Mouse (Mus musculus): Measurements from ENCODE around the gene Gjd3. TPM values are rescaled to one million over a fixed set of nuclear protein-coding genes. Genes with fewer than 3 reads are reported as not detected.
A peak's percentile ranks its signal among the peaks of the same experiment; 100 is the strongest.

Gjd3 gene
- polyA plus RNA-seq (2016; fragmentation: Nextera tagmentation; extraction: Ambion mirVana) = 0.44 TPM in 1 of 2 replicates, not detected in the other

GRCm38 (mm10) chr11:98982773-98983133 is at the start of gene Gjd3:
Gjd3 (minus strand) TSS chr11:98983016.
- no peak for DNase-seq (ENCODE audit: low spot score)
- Histone ChIP-seq H3K4me1 (replicated peaks) (peaks cover 41% of the 10 kb centered on the region), H3K27me3 (ENCODE audit: insufficient read depth, poor library complexity, severe bottlenecking) (peaks cover 50% of the 10 kb centered on the region), H3K4me3 (peak within 1 kb of the TSS; percentile 63), H3K36me3 (0 out of 2 replicates have a peak, but pooled peaks cover 2% of the 10 kb centered on the region), H3K27ac (peak within 1 kb of the TSS; percentile 83), H3K9me3 (no peaks in the 10 kb centered on the region)
- WGBS = under 1% methylated on average over 28 of the region's 28 CpGs

DNA sequence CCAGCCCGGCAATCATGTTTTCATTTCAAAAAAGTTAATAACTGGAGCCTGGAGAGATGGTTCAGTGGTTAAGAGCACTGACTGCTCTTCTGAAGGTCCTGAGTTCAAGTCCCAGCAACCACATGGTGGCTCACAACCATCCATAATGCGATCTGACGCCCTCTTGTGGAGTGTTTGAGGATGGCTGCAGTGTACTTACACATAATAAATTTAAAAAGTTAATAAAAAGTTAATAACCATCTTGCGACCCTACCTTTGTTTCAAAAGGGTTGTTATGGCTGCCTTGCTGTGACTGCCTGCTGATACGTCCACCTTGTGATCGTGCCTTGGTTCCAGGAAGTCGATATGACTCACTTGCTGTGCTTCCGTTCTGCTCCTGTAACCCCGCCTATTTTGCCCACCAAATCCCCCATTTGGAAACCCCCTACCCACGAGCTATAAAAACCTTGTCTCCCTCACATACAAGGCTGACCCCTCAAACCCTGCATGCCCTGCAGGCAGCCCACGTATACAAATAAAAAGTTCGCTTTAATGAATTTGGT is 44.2 kb upstream of the Gjd3 start:
- 86% methylated on average over 12 of the region's 12 CpGs for WGBS
- H3K9me3 ChIP-seq = no peaks in the 10 kb centered on the region

GRCm38 (mm10) chr11:99025878-99026277 is 43.1 kb upstream of the Gjd3 start:
- Histone ChIP-seq H3K36me3 (peaks cover 19% of the 10 kb centered on the region), H3K4me1 (replicated peaks) (peaks cover 30% of the 10 kb centered on the region), H3K9me3 (no peaks in the 10 kb centered on the region), H3K27me3 (ENCODE audit: insufficient read depth, poor library complexity, severe bottlenecking) (no peaks in the 10 kb centered on the region), H3K27ac (peak overlapping the region; percentile 23; the same call in 1 of the 2 replicates), H3K4me3 (no peak overlapping the region)
- 90% methylated on average over 6 of the region's 6 CpGs for WGBS
- no peak for DNase-seq (ENCODE audit: low spot score)

More for the DNA sequence above, 44.2 kb upstream of the Gjd3 start:
- Histone ChIP-seq H3K36me3 (peaks cover 8% of the 10 kb centered on the region), H3K4me1 (replicated peaks) (peaks cover 20% of the 10 kb centered on the region), H3K27me3 (ENCODE audit: insufficient read depth, poor library complexity, severe bottlenecking) (no peaks in the 10 kb centered on the region), H3K27ac (no peak overlapping the region), H3K4me3 (no peak overlapping the region)
- no peak for DNase-seq (ENCODE audit: low spot score)

GRCm38 (mm10) chr11:99024468-99025134 is 41.8 kb upstream of the Gjd3 start:
- Histone ChIP-seq H3K9me3 (no peaks in the 10 kb centered on the region), H3K36me3 (peaks cover 31% of the 10 kb centered on the region), H3K4me1 (replicated peaks) (peaks cover 30% of the 10 kb centered on the region), H3K27ac (peak overlapping the region; percentile 85), H3K27me3 (ENCODE audit: insufficient read depth, poor library complexity, severe bottlenecking) (no peaks in the 10 kb centered on the region), H3K4me3 (peak overlapping the region; percentile 87)
- no peak for DNase-seq (ENCODE audit: low spot score)
- WGBS = 56% methylated on average over 18 of the region's 18 CpGs

GRCm38 (mm10) chr11:99023500-99024467 is 41.0 kb upstream of the Gjd3 start, which contains the start of gene Top2a:
Top2a (minus strand) TSS chr11:99024189.
- H3K27me3 ChIP-seq (ENCODE audit: insufficient read depth, poor library complexity, severe bottlenecking) = no peaks in the 10 kb centered on the region
- H3K27ac ChIP-seq = peak within 1 kb of the TSS; percentile 97
- under 1% methylated on average over 54 of the region's 54 CpGs for WGBS
- H3K9me3 ChIP-seq = no peaks in the 10 kb centered on the region
- peaks cover 39% of the 10 kb centered on the region for H3K36me3 ChIP-seq
- H3K4me1 ChIP-seq (replicated peaks) = peaks cover 30% of the 10 kb centered on the region
- peak within 1 kb of the TSS; percentile 87 for H3K4me3 ChIP-seq
- DNase-seq (ENCODE audit: low spot score) = peak; percentile 96

DNA sequence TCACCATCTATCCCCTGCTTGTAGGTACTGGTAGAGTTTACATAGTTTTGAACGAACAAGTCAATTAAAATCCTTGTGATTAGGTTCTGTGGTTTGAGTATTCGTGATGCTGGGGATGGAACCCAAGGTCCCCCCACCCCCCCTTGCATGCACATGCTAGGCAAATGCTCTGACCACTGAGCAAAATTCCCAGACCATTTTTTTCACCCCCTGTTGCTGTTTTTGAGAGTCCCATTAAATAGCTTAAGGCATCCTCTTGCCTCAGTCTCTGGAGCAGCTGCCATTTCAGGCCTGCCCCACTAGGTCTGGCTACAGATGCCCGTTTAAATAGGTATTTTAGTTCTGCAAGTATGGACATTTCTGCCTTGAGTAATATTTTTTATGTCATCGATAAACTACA is 40.3 kb upstream of the Gjd3 start:
- DNase-seq (ENCODE audit: low spot score) = no peak
- H3K27me3 ChIP-seq (ENCODE audit: insufficient read depth, poor library complexity, severe bottlenecking) = no peaks in the 10 kb centered on the region
- peaks cover 46% of the 10 kb centered on the region for H3K36me3 ChIP-seq
- H3K4me3 ChIP-seq = peak overlapping the region; percentile 87
- peak overlapping the region; percentile 97 for H3K27ac ChIP-seq
- no peaks in the 10 kb centered on the region for H3K9me3 ChIP-seq
- WGBS = 14% methylated on average over 4 of the region's 4 CpGs
- peaks cover 30% of the 10 kb centered on the region for H3K4me1 ChIP-seq (replicated peaks)

DNA sequence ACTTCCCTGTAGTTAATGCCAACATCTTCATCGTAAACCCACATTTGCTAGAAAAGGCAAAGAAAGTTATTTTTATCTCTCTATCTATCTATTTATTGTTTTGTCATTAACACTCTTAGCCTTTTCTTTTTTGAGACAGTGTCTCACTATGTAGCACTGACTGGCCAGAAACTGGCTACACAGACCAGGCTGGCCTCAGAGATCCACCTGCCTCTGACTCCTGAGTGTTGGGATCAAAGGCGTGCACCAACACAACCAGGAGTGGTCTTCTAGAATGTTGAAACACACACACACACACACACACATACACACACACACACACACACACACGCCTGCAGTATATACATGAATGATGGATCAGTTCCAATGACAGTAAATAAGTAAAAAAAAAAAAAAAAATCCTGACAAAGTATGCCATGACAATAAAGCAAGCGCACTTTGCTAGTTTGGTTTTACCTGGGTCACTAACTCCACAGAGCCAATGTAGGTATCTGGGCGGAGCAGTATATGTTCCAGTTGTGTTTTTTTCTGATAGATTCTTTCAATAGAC is 39.6 kb upstream of the Gjd3 start:
- Histone ChIP-seq H3K27me3 (ENCODE audit: insufficient read depth, poor library complexity, severe bottlenecking) (no peaks in the 10 kb centered on the region), H3K36me3 (peaks cover 52% of the 10 kb centered on the region), H3K27ac (peak overlapping the region; percentile 97; the same call in 1 of the 2 replicates), H3K4me3 (peak overlapping the region; percentile 87), H3K9me3 (no peaks in the 10 kb centered on the region), H3K4me1 (replicated peaks) (peaks cover 30% of the 10 kb centered on the region)
- WGBS = 84% methylated on average over 5 of the region's 5 CpGs
- DNase-seq (ENCODE audit: low spot score) = no peak

DNA sequence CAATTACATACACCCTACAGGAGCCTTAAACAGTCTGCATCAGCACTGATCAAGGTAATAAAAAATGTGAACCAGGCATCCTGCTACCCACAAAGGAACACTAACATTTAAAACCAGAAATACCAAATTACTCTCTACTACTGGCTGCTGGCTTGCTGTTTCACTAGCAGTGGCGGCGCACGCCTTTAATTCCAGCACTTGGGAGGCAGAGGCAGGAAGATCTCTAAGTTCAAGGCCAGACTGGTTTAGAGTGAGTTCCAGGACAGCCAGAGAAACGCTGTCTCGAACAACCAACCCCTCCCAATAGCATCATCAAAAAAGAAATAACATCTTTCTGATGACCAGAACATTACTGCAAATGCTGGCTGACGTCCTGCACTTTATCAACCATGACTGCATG is 37.0 kb upstream of the Gjd3 start:
- Histone ChIP-seq H3K4me3 (no peak overlapping the region), H3K27ac (no peak overlapping the region), H3K9me3 (no peaks in the 10 kb centered on the region), H3K27me3 (ENCODE audit: insufficient read depth, poor library complexity, severe bottlenecking) (no peaks in the 10 kb centered on the region), H3K4me1 (replicated peaks) (peaks cover 28% of the 10 kb centered on the region), H3K36me3 (peaks cover 78% of the 10 kb centered on the region)
- WGBS = 95% methylated on average over 6 of the region's 6 CpGs
- no peak for DNase-seq (ENCODE audit: low spot score)

DNA sequence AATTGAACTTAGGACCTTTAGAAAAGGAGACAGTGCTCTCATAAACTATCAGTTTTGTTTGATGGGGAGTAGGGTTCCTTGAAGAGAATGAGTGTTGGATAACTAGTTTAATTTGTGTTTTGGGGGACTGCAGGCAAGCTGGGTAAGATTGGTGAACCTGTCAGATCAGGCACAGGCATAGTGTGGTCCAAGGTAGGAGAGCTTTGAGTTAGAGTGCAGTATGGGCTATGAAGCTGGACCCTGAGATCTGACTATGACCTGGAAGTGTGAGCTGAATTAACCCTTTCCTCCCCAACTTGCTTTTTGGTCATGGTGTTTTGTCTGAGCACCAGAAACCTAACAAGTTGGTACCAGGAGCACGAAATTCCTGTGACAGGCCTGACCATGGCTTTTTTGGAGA is 31.0 kb upstream of the Gjd3 start:
- no peaks in the 10 kb centered on the region for H3K4me1 ChIP-seq (replicated peaks)
- H3K27me3 ChIP-seq (ENCODE audit: insufficient read depth, poor library complexity, severe bottlenecking) = no peaks in the 10 kb centered on the region
- WGBS = 89% methylated on average over 1 of the region's 1 CpGs
- H3K27ac ChIP-seq = no peak overlapping the region
- H3K9me3 ChIP-seq = no peaks in the 10 kb centered on the region
- no peak for DNase-seq (ENCODE audit: low spot score)
- peaks cover 99% of the 10 kb centered on the region for H3K36me3 ChIP-seq
- H3K4me3 ChIP-seq = no peak overlapping the region

- no peaks in the 10 kb centered on the region for H3K27me3 ChIP-seq (ENCODE audit: insufficient read depth, poor library complexity, severe bottlenecking)
- peaks cover 100% of the 10 kb centered on the region for H3K36me3 ChIP-seq
- WGBS = 96% methylated on average over 5 of the region's 5 CpGs
- no peak for DNase-seq (ENCODE audit: low spot score)
- no peaks in the 10 kb centered on the region for H3K9me3 ChIP-seq
- H3K27ac ChIP-seq = no peak overlapping the region
- no peak overlapping the region for H3K4me3 ChIP-seq
- no peaks in the 10 kb centered on the region for H3K4me1 ChIP-seq (replicated peaks)
These were observed 27.9 kb upstream of the Gjd3 start for GRCm38 (mm10) chr11:99010706-99011105.

DNA sequence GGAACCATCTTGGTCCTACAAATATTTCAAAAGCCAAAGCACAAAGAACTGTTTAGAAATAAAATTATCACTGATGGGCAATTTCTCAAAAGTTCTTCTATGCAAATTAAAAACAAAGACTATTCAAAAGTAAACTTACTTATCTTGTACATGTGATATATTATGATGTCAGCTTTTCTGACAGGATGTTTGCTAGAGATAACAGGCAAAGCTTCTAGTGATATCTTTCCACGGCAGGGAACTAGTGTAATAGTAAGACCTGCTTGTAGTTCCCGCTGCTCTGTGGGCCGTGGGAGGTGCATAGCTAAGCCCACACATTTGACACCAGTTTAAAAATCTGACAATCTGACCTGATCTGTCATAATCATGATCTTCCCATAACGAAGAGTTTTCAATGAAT is 27.3 kb upstream of the Gjd3 start:
- Histone ChIP-seq H3K4me3 (no peak overlapping the region), H3K4me1 (replicated peaks) (no peaks in the 10 kb centered on the region), H3K36me3 (peaks cover 100% of the 10 kb centered on the region), H3K27ac (no peak overlapping the region), H3K9me3 (no peaks in the 10 kb centered on the region), H3K27me3 (ENCODE audit: insufficient read depth, poor library complexity, severe bottlenecking) (no peaks in the 10 kb centered on the region)
- WGBS = 94% methylated on average over 4 of the region's 4 CpGs
- no peak for DNase-seq (ENCODE audit: low spot score)

DNA sequence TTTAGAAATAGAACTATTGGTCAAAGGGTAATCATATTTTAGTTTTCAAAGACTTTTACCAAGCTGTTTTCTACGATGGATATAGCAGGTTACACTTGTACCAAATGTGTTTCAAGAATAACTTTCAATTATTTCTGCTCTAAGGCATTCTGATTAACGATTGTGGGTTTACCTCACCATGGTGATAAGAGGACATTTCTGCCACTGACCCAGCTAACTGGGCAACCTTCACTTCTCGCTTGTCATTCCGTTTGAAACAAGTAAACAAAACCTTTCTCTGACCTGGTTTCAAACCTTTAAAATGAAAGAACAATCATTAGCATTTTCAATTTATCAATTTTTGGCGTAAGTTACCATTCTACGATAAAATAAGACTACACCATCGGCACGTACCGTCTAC is 24.0 kb upstream of the Gjd3 start:
- no peaks in the 10 kb centered on the region for H3K27me3 ChIP-seq (ENCODE audit: insufficient read depth, poor library complexity, severe bottlenecking)
- WGBS = 96% methylated on average over 9 of the region's 9 CpGs
- H3K4me3 ChIP-seq = no peak overlapping the region
- H3K4me1 ChIP-seq (replicated peaks) = no peaks in the 10 kb centered on the region
- DNase-seq (ENCODE audit: low spot score) = no peak
- H3K27ac ChIP-seq = no peak overlapping the region
- H3K9me3 ChIP-seq = no peaks in the 10 kb centered on the region
- H3K36me3 ChIP-seq = peaks cover 100% of the 10 kb centered on the region

Data from hindbrain, embryonic 10.5 days (tissue).